Mouse (Mus musculus) CH12.LX (cell line): ENCODE measurements around the gene Gm45753. TPM values are rescaled to one million over a fixed set of nuclear protein-coding genes. Genes with fewer than 3 reads are reported as not detected.
A peak's percentile ranks its signal among the peaks of the same experiment; 100 is the strongest.

Experiments
- DNase-seq: peaks from one replicate; pipeline ENCODE4 v3.0.0-alpha.2; 2013; ENCODE audit errors: extremely low read depth
- H3K27ac ChIP-seq: 2 replicates; pipeline ENCODE4 v1.5.1; 2012; ENCODE audit warnings: low read depth, mild to moderate bottlenecking, control low read depth, moderate library complexity; ENCODE audit not compliant: insufficient read depth
- H3K27me3 ChIP-seq: replicated peaks from 2 replicates; pipeline ENCODE3; 2012; ENCODE audit warnings: inconsistent platforms
- H3K36me3 ChIP-seq, 2 experiments: replicated peaks in 1 of 2; 2 replicates each; pipeline versions ENCODE3 to v1.6.1; 2012; ENCODE audit warnings: inconsistent platforms in 1 of 2, low read length in 1 of 2, mild to moderate bottlenecking in 1 of 2, mixed read lengths in 1 of 2, moderate library complexity in 1 of 2; ENCODE audit not compliant: control insufficient read depth in 1 of 2, insufficient read depth in 1 of 2
- H3K4me1 ChIP-seq, 2 experiments: 2 replicates each; pipeline ENCODE4 v1.6.1; 2012; ENCODE audit warnings: inconsistent platforms in 1 of 2, moderate library complexity in 1 of 2; ENCODE audit not compliant: insufficient read depth in 2 of 2, control insufficient read depth in 1 of 2
- H3K4me2 ChIP-seq: 2 replicates; pipeline ENCODE4 v1.6.1; 2012; ENCODE audit warnings: low read depth, mild to moderate bottlenecking, control low read depth; ENCODE audit not compliant: poor library complexity, insufficient read depth, severe bottlenecking
- H3K4me3 ChIP-seq, 3 experiments: fragments of 150-350 bp in 1 of 3; sonication (generic) in 1 of 3; replicated peaks in 1 of 3; 2 replicates each; pipeline versions ENCODE3 to v1.5.1; 2011 to 2012; ENCODE audit warnings: low read depth in 2 of 3, low read length in 2 of 3, mild to moderate bottlenecking in 2 of 3, moderate library complexity in 2 of 3, control low read depth in 1 of 3, improper control_type of control experiment in 1 of 3, inconsistent platforms in 1 of 3, mixed read lengths in 1 of 3; ENCODE audit not compliant: poor library complexity in 1 of 3
- H3K79me2 ChIP-seq: replicated peaks from 2 replicates; pipeline ENCODE4 v1.6.1; 2012; ENCODE audit warnings: mild to moderate bottlenecking, moderate library complexity; ENCODE audit not compliant: control insufficient read depth, poor library complexity, insufficient read depth, severe bottlenecking; ENCODE audit errors: extremely low read depth
- H3K9ac ChIP-seq: 2 replicates; pipeline ENCODE4 v1.6.1; 2012; ENCODE audit warnings: low read depth, mild to moderate bottlenecking, control low read depth, moderate library complexity; ENCODE audit not compliant: insufficient read depth
- H3K9me3 ChIP-seq: replicated peaks from 2 replicates; pipeline ENCODE3; 2012; ENCODE audit warnings: low read length, inconsistent platforms, mixed read lengths
- BHLHE40 ChIP-seq: IDR thresholded peaks from 2 replicates; pipeline ENCODE4 v1.6.1; 2011; ENCODE audit warnings: mild to moderate bottlenecking, low read depth, low read length, improper control_type of control experiment
- CHD1 ChIP-seq: IDR thresholded peaks from 2 replicates; pipeline ENCODE4 v1.6.1; 2012; ENCODE audit warnings: low read depth, low read length, improper control_type of control experiment, inconsistent platforms
- CHD2 ChIP-seq: IDR thresholded peaks from 2 replicates; pipeline ENCODE4 v1.6.1; 2011; ENCODE audit warnings: low read length, improper control_type of control experiment
- CTCF ChIP-seq, 2 experiments: IDR thresholded peaks in 1 of 2; conservative IDR thresholded peaks in 1 of 2; 2 replicates each; pipeline ENCODE4 v1.5.1; 2011 to 2012; ENCODE audit warnings: low read depth in 2 of 2, low read length in 2 of 2, improper control_type of control experiment in 1 of 2, inconsistent platforms in 1 of 2, mild to moderate bottlenecking in 1 of 2, moderate library complexity in 1 of 2
- ELF1 ChIP-seq: IDR thresholded peaks from 2 replicates; pipeline ENCODE4 v1.6.1; 2014; ENCODE audit warnings: low read depth, mild to moderate bottlenecking, inconsistent platforms, low read length, improper control_type of control experiment
- EP300 ChIP-seq: IDR thresholded peaks from 2 replicates; pipeline ENCODE4 v1.6.1; 2011; ENCODE audit warnings: low read length, improper control_type of control experiment
- ETS1 ChIP-seq: conservative IDR thresholded peaks from 2 replicates; pipeline ENCODE4 v1.6.1; 2012; ENCODE audit warnings: low read depth, mild to moderate bottlenecking, inconsistent platforms, low read length, improper control_type of control experiment, moderate library complexity
- HCFC1 ChIP-seq: IDR thresholded peaks from 2 replicates; pipeline ENCODE4 v1.6.1; 2012; ENCODE audit warnings: low read depth, mild to moderate bottlenecking, inconsistent platforms, low read length, improper control_type of control experiment
- IRF4 ChIP-seq: IDR thresholded peaks from 2 replicates; pipeline ENCODE4 v1.6.1; 2014; ENCODE audit warnings: low read depth, mild to moderate bottlenecking, inconsistent platforms, low read length, improper control_type of control experiment
- JUND ChIP-seq: conservative IDR thresholded peaks from 2 replicates; pipeline ENCODE4 v1.6.1; 2011; ENCODE audit warnings: low read depth, low read length, improper control_type of control experiment
- KAT2A ChIP-seq: IDR thresholded peaks from 2 replicates; pipeline ENCODE4 v1.6.1; 2012; ENCODE audit warnings: low read length, improper control_type of control experiment, inconsistent platforms; ENCODE audit not compliant: insufficient replicate concordance
- MAFK ChIP-seq: IDR thresholded peaks from 2 replicates; pipeline ENCODE4 v1.6.1; 2011; ENCODE audit warnings: low read length, improper control_type of control experiment; ENCODE audit not compliant: insufficient replicate concordance
- MAX ChIP-seq: IDR thresholded peaks from 2 replicates; pipeline ENCODE4 v1.6.1; 2011; ENCODE audit warnings: low read length, improper control_type of control experiment
- MEF2A ChIP-seq: IDR thresholded peaks from 2 replicates; pipeline ENCODE4 v1.6.1; 2014; ENCODE audit warnings: low read depth, mild to moderate bottlenecking, inconsistent platforms, low read length, improper control_type of control experiment, borderline replicate concordance
- NELFE ChIP-seq: IDR thresholded peaks from 2 replicates; pipeline ENCODE4 v1.6.1; 2011; ENCODE audit warnings: low read depth, low read length, improper control_type of control experiment
- NRF1 ChIP-seq: IDR thresholded peaks from 2 replicates; pipeline ENCODE4 v1.6.1; 2014; ENCODE audit warnings: low read depth, mild to moderate bottlenecking, inconsistent platforms, low read length, improper control_type of control experiment, moderate library complexity
- PAX5 ChIP-seq: IDR thresholded peaks from 2 replicates; pipeline ENCODE4 v1.6.1; 2012; ENCODE audit warnings: low read length, inconsistent platforms, mixed read lengths
- POLR2AphosphoS2 ChIP-seq: IDR thresholded peaks from 2 replicates; pipeline ENCODE4 v1.6.1; 2011; ENCODE audit warnings: low read depth, low read length, improper control_type of control experiment
- RAD21 ChIP-seq: IDR thresholded peaks from 2 replicates; pipeline ENCODE4 v1.6.1; 2011; ENCODE audit warnings: low read depth, mild to moderate bottlenecking, low read length, improper control_type of control experiment, moderate library complexity
- RCOR1 ChIP-seq: conservative IDR thresholded peaks from 2 replicates; pipeline ENCODE4 v1.6.1; 2012; ENCODE audit warnings: low read depth, mild to moderate bottlenecking, inconsistent platforms, low read length, improper control_type of control experiment
- SIN3A ChIP-seq: IDR thresholded peaks from 2 replicates; pipeline ENCODE4 v1.6.1; 2012; ENCODE audit warnings: low read length, improper control_type of control experiment, inconsistent platforms
- SMC3 ChIP-seq: IDR thresholded peaks from 2 replicates; pipeline ENCODE4 v1.6.1; 2011; ENCODE audit warnings: low read depth, low read length, improper control_type of control experiment
- TCF12 ChIP-seq: IDR thresholded peaks from 2 replicates; pipeline ENCODE4 v1.6.1; 2014; ENCODE audit warnings: low read depth, mild to moderate bottlenecking, inconsistent platforms, low read length, improper control_type of control experiment
- USF2 ChIP-seq: conservative IDR thresholded peaks from 2 replicates; pipeline ENCODE4 v1.6.1; 2011; ENCODE audit warnings: low read depth, low read length, improper control_type of control experiment
- ZC3H11A ChIP-seq: IDR thresholded peaks from 2 replicates; pipeline ENCODE4 v1.6.1; 2012; ENCODE audit warnings: low read depth, mild to moderate bottlenecking, inconsistent platforms, low read length, improper control_type of control experiment
- ZKSCAN1 ChIP-seq: IDR thresholded peaks from 2 replicates; pipeline ENCODE4 v1.6.1; 2012; ENCODE audit warnings: low read depth, inconsistent platforms, low read length, improper control_type of control experiment, borderline replicate concordance
- dilution Hi-C: fragments of 300-500 bp; cut with MboI; formaldehyde crosslinking; loops from 2 replicates; pipeline ENCODE4 v1.14.3; 2020; ENCODE audit warnings: low sequenced_read_pairs; ENCODE audit not compliant: extremely low pct_unique_long_range_greater_than_20kb, extremely low pct_ligation_motif_present
- in situ Hi-C: fragments of 300-500 bp; cut with MboI; formaldehyde crosslinking; loops from 3 replicates; pipeline ENCODE4 v1.14.3; 2019; ENCODE audit warnings: low sequenced_read_pairs, low pct_ligation_motif_present, low pct_unique_long_range_greater_than_20kb, mixed read lengths
- polyA plus RNA-seq: library from polyadenylated mRNA; unstranded; fragments of >175 nt; gene quantifications from 2 replicates; pipeline ENCODE4 v1.2.1, GENCODE M21; 2012; ENCODE audit warnings: low read depth; ENCODE audit not compliant: insufficient read length
- total RNA-seq, 2 experiments: library from RNA; depleted of rRNA; stranded (reverse); fragments of 300-350 nt in 1 of 2; fragments of >200 nt in 1 of 2; gene quantifications; 2 replicates each; pipeline ENCODE4 v1.2.3; 2012 to 2014

Gene Gm45753
- total and polyA plus RNA-seq, 3 experiments = not detected

- Histone ChIP-seq H3K4me3 (no peak overlapping the region), H3K9ac (no peak overlapping the region), H3K4me2 (no peak overlapping the region), H3K79me2 (no peaks in the 10 kb centered on the region), H3K27ac (no peak overlapping the region), H3K27me3 (no peaks in the 10 kb centered on the region), H3K4me1 (no peaks in the 10 kb centered on the region), H3K36me3 (no peaks in the 10 kb centered on the region), H3K9me3 (no peaks in the 10 kb centered on the region)
- dilution Hi-C loops = no loop called here
- TF ChIP-seq ELF1 (no peak), JUND (no peak), NELFE (no peak), IRF4 (no peak), MEF2A (no peak), RAD21 (no peak), CHD1 (no peak), NRF1 (no peak), RCOR1 (no peak), MAFK (no peak), EP300 (no peak), ETS1 (no peak), CTCF (conservative IDR thresholded peaks at IDR 0.05 in 1 of 2, IDR thresholded peaks at IDR 0.05 in 1 of 2; ENCODE audit: low read depth in 2 of 2, low read length in 2 of 2) (no peak), HCFC1 (no peak), POLR2AphosphoS2 (no peak), ZKSCAN1 (no peak), ZC3H11A (no peak), USF2 (no peak), CHD2 (no peak)
- DNase-seq = no peak
- in situ Hi-C loops = no loop called here
These were observed 33.7 kb upstream of the Gm45753 start for GRCm38 (mm10) chr8:45341630-45342628.

- Histone ChIP-seq H3K27ac (no peak overlapping the region; the same call in 1 of the 2 replicates), H3K4me1 (peaks cover 7 to 26% of the 10 kb centered on the region in 2 experiments), H3K9ac (peak overlapping the region; percentile 27), H3K4me3 (peak overlapping the region; percentile 46 to 75 (median 67)), H3K36me3 (no peaks in the 10 kb centered on the region), H3K79me2 (no peaks in the 10 kb centered on the region), H3K9me3 (no peaks in the 10 kb centered on the region), H3K27me3 (no peaks in the 10 kb centered on the region), H3K4me2 (peak overlapping the region; percentile 44; the same call in 1 of the 2 replicates)
- dilution Hi-C loops (no loop called here), in situ Hi-C loops (no loop called here)
- TF ChIP-seq ZC3H11A (no peak), EP300 (no peak), SMC3 (no peak), BHLHE40 (no peak), MAFK (no peak), KAT2A (no peak), MAX (no peak; the same call in 1 of the 2 replicates), NELFE (no peak), MEF2A (no peak), TCF12 (no peak), PAX5 (no peak), POLR2AphosphoS2 (no peak), SIN3A (no peak), RCOR1 (no peak)
- DNase-seq = no peak
These were observed 25.2 kb upstream of the Gm45753 start for GRCm38 (mm10) chr8:45333493-45333892.
